Mouse (Mus musculus) liver, adult 10 weeks (tissue): ENCODE data around the gene Emsy. TPM values are rescaled to one million over a fixed set of nuclear protein-coding genes. Genes with fewer than 3 reads are reported as not detected.

ENCODE experiments used
- polyA plus RNA-seq: library from polyadenylated mRNA; stranded (reverse); fragments of 350-450 nt; fragmentation: Illumina TruSeq; extraction: RNeasy Lipid Tissue Mini Kit (QIAGEN cat#74804); gene quantifications from one replicate; pipeline ENCODE4 v1.2.3, GENCODE M21; 2014; ENCODE audit warnings: low read depth, low replicate concordance

Gene Emsy
- 10.3 TPM for polyA plus RNA-seq

GRCm38 (mm10) chr7:98656531-98657221 lies at the start of gene Emsy:
TSS of gene Emsy (minus strand) at chr7:98656783.

GRCm38 (mm10) chr7:98702283-98703240 lies 46.0 kb upstream of the Emsy start, which contains the start of gene Thap12:
TSS of gene Thap12 (plus strand) at chr7:98703103.

Other genes with a start within 250 kb of the Emsy start
- gene Gucy2d, start 216.4 kb downstream of the Emsy start, polyA plus RNA-seq: not detected
- gene Lrrc32, start 167.5 kb downstream of the Emsy start, polyA plus RNA-seq: 0.50 TPM
- gene Thap12, start 46.3 kb upstream of the Emsy start, polyA plus RNA-seq: 54.1 TPM
- not detected for gene Wnt11, start 178.3 kb upstream of the Emsy start, polyA plus RNA-seq